Mouse (Mus musculus) brain, adult 2 months (tissue): Measurements from ENCODE around the gene Serpina3b.
"Not testable (repeated sequence)": the region's sequence is repeated elsewhere in the genome, so short reads cannot be mapped to it uniquely, and the experiment has no call there.

Source experiments
- DNase-seq: peaks from one replicate; pipeline ENCODE4 v3.0.0; 2011; ENCODE audit warnings: low read depth, low spot score

The Serpina3b gene

GRCm38 (mm10) chr12:104127696-104128095 lies at the start of gene Serpina3b:
Gene Serpina3b, plus strand, starts transcription at chr12:104127996.
- no peak for DNase-seq

GRCm38 (mm10) chr12:104090119-104090518 lies 37.7 kb upstream of the Serpina3b start:
- DNase-seq = no peak

- no peak for DNase-seq
Observed at GRCm38 (mm10) chr12:104091303-104091702, 36.5 kb upstream of the Serpina3b start.

GRCm38 (mm10) chr12:104100768-104101167 lies 27.0 kb upstream of the Serpina3b start, which contains the start of gene Serpina5:
Gene Serpina5, plus strand, starts transcription at chr12:104101113.
- no peak for DNase-seq

GRCm38 (mm10) chr12:104105847-104106246 lies 21.9 kb upstream of the Serpina3b start:
- no peak for DNase-seq

- no peak for DNase-seq
Observed at GRCm38 (mm10) chr12:104106919-104107318, 20.9 kb upstream of the Serpina3b start.

GRCm38 (mm10) chr12:104108507-104108906 lies 19.3 kb upstream of the Serpina3b start:
- DNase-seq = no peak

- DNase-seq = not testable (repeated sequence)
Observed at GRCm38 (mm10) chr12:104112333-104112732, 15.5 kb upstream of the Serpina3b start, which contains the start of gene Serpina3a. Gene Serpina3a, plus strand, starts transcription at chr12:104112724.

GRCm38 (mm10) chr12:104114921-104115579 lies 12.7 kb upstream of the Serpina3b start:
- no peak for DNase-seq

GRCm38 (mm10) chr12:104123097-104123496 lies 4.7 kb upstream of the Serpina3b start:
- DNase-seq = no peak

GRCm38 (mm10) chr12:104123996-104124395 lies 3.8 kb upstream of the Serpina3b start:
- peak; percentile 13 for DNase-seq

- no peak for DNase-seq
Observed at GRCm38 (mm10) chr12:104125021-104125560, 2.7 kb upstream of the Serpina3b start.

- DNase-seq = no peak
Observed at GRCm38 (mm10) chr12:104131041-104131440, 3.2 kb downstream of the Serpina3b start.

- DNase-seq = no peak
Observed at GRCm38 (mm10) chr12:104138216-104138615, 10.4 kb downstream of the Serpina3b start.

GRCm38 (mm10) chr12:104140543-104141103 lies 12.8 kb downstream of the Serpina3b start:
- DNase-seq = no peak

- no peak for DNase-seq
Observed at GRCm38 (mm10) chr12:104141506-104141905, 13.7 kb downstream of the Serpina3b start.

- no peak for DNase-seq
Observed at GRCm38 (mm10) chr12:104142427-104142826, 14.6 kb downstream of the Serpina3b start.

GRCm38 (mm10) chr12:104143286-104143685 lies 15.5 kb downstream of the Serpina3b start:
- no peak for DNase-seq

- no peak for DNase-seq
Observed at GRCm38 (mm10) chr12:104145571-104145970, 17.8 kb downstream of the Serpina3b start.

- DNase-seq = peak; percentile 37
Observed at GRCm38 (mm10) chr12:104151989-104152388, 24.2 kb downstream of the Serpina3b start.

GRCm38 (mm10) chr12:104153041-104153645 lies 25.3 kb downstream of the Serpina3b start:
- DNase-seq = no peak

- DNase-seq = no peak
Observed at GRCm38 (mm10) chr12:104153656-104154055, 25.9 kb downstream of the Serpina3b start, which contains the start of gene Serpina3c. Gene Serpina3c, minus strand, starts transcription at chr12:104153870.
